Mouse (Mus musculus) induced T-regulatory cell, adult 2 months (primary cell): ENCODE measurements around the gene Csrnp3.
"Not testable (repeated sequence)": the region's sequence is repeated elsewhere in the genome, so short reads cannot be mapped to it uniquely, and the experiment has no call there.

Source experiments
- DNase-seq: peaks from one replicate; pipeline ENCODE4 v3.0.0-alpha.2; 2012; ENCODE audit warnings: low read depth

The Csrnp3 gene

GRCm38 (mm10) chr2:65845551-65845950 lies at the start of gene Csrnp3:
Gene Csrnp3, plus strand, starts transcription at chr2:65845767.
- DNase-seq = no peak

DNA sequence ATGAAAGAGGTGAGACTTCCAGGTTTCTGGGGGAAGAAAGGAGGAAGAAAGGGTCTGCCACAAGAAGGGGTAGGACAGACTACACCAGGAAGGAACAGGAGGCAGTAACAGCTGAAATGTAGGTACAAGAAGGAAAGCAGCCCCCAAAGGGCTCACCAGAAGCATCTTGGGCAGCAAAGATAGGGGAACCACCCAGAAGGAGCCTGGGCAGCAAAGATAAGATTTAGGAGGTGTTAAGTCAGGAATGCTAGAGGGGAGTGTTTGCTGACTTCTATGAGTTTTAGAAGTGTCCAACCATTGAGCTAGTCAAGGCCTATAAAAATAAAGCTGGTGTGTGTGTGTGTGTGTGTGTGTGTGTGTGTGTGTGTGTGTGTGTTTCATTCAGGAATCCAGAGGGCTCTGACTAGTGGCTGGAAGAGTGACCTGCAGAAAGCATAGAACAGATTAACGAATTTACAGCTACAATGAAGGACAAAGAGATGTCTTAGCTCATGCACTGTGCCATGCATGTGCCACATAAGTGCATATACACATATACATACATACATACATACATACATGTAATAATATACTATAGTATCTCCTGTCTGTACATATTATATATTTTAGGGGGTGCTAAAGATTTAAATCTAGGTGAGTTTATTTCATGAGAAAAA lies 44.4 kb upstream of the Csrnp3 start:
- DNase-seq = no peak

GRCm38 (mm10) chr2:65806556-65806955 lies 39.0 kb upstream of the Csrnp3 start:
- DNase-seq = no peak

GRCm38 (mm10) chr2:65811203-65811602 lies 34.4 kb upstream of the Csrnp3 start:
- not testable (repeated sequence) for DNase-seq

DNA sequence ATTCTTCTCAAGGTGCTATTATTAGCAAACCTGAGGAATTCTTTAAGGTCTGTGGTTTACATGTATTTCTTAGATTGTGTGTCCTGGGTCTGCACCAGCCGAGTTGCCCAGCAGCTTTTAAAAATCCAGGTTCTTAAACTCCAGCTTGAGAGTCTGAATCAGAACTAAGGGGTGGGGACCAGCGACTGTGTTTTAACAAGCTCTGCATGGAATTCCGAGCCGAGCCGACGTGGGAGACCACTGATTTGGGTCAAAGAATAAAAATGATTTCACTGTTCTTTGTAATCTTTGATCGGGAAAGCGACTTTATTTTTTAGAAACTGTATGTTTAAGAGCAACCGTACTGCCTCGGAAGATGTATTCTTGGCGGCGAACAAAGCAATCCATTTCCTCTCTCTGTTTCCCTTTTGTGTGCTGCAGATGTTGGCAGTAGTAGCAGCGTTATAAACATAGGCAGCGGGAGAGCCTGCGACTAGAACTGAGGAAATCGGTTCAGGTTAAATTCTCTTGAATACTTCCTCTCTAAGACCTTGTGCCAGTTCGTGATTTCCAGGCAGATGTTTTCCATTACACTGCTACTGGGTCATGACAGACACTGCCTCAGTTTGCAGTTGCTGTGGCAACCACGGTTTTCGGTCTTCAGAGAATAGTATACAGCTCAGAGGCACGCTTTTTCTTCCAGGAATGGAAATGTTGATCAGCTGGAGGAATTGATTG lies 27.3 kb upstream of the Csrnp3 start:
- DNase-seq = peak; percentile 81

DNA sequence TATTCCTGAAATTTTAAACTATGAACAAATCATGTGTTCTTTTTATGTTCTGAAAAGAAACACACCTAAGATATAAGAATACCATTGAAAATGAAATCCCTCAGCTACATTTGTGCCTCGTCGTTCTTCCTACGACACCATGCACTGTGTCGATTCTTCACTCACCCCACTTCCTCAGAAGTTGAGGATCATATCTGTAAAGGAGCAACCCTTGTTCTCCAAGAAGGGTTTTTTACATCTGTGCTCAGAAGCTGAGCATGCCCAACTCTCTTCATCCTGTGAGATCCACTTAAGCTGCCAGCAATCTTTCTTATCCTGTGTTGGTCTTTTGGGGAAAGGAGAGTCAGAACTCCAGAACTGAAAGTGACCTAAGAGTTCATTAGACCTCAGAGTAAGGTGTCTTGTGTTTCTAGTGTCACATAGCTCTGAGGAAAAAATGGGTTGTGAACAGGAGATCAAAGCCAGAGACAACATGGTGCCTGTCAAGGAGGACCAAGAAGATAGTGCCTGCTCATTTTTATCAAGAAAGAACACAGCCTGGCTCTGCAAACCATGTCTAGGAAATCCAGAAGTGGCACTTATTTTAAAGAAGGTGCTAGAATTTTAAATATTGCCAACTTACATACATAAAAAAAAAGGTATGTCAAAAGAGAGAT lies 25.3 kb upstream of the Csrnp3 start:
- DNase-seq = no peak

DNA sequence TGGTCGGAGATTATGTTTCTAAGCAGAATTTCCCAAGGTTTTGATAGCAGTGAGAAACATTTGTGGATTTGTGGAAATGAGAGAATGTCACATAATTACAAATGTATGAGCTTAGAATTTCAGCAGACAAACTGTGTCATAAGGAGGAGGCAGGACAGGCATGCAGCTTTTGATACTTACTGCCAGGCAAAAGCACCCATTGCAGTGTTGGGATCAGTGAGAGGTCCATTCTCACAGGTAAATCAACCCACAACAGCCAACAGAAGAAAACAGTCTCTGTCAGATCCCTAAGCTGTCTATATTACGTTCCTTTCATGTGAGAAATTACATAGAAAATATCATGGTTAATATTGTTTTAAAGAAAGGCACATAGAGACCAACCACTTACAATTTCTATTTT lies 19.3 kb upstream of the Csrnp3 start:
- DNase-seq = no peak

GRCm38 (mm10) chr2:65826801-65827200 lies 18.8 kb upstream of the Csrnp3 start:
- peak; percentile 39 for DNase-seq

GRCm38 (mm10) chr2:65828699-65829098 lies 16.9 kb upstream of the Csrnp3 start:
- no peak for DNase-seq

GRCm38 (mm10) chr2:65832738-65833395 lies 12.7 kb upstream of the Csrnp3 start:
- DNase-seq = no peak

DNA sequence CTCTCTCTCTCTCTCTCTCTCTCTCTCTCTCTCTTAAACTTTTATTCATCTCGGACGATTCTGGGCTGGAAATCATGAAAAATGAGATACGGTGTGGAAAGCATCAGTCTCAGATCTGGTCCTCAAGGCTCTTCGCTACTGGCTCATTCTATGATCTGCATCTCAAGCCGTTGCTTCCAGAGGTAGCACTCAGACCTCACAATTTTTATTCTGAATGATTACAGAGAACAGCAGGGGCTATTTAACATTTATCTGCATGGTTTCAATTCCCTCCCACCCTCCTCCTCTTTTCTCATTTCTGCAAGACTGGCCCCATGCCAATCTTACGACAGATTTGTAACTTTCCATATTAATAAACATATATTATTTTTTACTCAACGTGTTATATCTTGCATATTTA lies 12.1 kb upstream of the Csrnp3 start:
- no peak for DNase-seq

GRCm38 (mm10) chr2:65841606-65842005 lies 4.0 kb upstream of the Csrnp3 start:
- DNase-seq = no peak

GRCm38 (mm10) chr2:65842356-65842755 lies 3.2 kb upstream of the Csrnp3 start:
- DNase-seq = no peak

DNA sequence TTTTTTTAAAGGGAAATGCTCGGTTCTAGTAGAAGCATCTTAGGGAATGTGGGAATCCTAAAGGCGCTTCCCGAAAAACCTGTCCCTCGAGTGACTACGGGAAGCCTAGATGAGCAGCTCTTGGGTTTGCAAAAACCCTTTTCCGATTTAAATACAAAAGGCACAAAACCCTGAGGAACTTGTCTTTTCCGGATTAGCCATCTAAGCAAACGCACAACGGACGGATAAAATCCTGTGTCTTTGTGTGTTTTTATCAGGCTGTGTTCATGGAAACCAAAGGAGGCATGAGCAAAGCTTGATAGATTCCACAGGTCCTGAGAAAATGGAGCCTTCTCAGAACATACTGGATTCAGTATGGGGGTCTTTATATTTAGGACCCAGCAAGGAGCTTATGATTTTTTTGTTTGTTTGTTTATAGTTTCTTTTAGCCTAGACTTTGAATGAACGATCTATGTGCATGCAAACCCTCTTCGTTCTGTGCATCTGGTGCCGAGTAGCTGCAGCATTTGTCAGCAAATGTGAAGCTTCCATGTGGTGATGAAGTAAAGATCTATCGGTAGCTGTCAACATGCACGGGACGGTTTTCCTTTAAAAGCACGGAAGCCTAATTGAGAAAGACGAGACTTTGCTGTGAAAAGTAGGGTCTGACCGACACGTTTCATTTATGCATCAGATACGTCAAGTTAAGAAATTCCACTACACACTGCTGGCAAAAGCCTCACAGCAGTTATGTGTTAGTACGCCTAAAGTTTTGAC lies 611 bp downstream of the Csrnp3 start:
- DNase-seq = no peak

DNA sequence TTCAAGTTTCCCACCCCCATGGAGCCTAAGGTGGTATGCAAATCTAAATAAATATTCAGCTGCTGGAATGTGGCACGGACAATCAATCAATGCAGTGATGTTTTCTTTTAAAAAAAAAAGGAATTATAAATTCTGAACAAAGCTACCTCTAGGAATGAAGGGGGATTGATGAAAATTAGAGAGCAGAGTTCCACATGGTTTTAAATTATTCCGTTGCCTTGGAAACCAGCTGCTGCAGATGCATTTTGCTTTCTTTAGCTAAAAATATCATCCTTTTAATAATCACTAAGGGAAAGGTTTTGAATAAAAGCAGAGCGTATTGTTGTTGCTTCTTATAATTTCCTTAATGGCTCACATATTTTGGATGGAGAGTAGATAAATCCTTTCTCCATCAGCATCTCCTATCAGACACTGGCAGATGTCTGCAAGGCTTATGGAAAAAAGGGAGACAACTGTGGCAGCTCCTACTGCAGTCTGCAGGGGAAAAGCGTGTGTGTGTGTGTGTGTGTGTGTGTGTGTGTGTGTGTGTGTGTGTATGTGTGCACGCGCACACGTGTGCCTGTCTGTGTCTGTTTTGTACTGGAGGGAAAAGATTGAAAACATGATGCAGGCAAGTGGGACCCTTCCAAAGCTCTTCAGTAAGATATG lies 2.0 kb downstream of the Csrnp3 start:
- no peak for DNase-seq

DNA sequence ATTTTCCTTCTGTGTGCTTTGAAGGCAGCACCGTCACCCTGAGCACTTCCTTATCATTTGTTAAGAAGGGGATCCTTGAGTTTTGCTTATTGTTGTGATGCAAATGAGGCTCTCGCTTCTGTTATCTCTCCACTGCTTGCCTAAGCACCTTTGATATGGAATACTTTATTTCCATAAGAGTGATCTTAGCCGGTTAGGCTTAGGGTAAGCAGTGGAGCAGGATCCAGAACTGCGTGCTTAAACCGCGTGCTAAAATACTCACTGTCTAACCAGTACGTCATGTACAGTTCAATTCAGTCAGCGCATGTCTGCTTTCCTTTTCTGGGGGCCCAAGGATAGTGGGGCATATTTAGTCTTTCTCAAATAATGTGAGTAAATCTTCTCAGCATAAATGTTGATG lies 3.1 kb downstream of the Csrnp3 start:
- DNase-seq = no peak

- DNase-seq = not testable (repeated sequence)
Measured at GRCm38 (mm10) chr2:65850282-65850681, 4.7 kb downstream of the Csrnp3 start.

- DNase-seq = no peak
Measured at GRCm38 (mm10) chr2:65856791-65857190, 11.2 kb downstream of the Csrnp3 start.

DNA sequence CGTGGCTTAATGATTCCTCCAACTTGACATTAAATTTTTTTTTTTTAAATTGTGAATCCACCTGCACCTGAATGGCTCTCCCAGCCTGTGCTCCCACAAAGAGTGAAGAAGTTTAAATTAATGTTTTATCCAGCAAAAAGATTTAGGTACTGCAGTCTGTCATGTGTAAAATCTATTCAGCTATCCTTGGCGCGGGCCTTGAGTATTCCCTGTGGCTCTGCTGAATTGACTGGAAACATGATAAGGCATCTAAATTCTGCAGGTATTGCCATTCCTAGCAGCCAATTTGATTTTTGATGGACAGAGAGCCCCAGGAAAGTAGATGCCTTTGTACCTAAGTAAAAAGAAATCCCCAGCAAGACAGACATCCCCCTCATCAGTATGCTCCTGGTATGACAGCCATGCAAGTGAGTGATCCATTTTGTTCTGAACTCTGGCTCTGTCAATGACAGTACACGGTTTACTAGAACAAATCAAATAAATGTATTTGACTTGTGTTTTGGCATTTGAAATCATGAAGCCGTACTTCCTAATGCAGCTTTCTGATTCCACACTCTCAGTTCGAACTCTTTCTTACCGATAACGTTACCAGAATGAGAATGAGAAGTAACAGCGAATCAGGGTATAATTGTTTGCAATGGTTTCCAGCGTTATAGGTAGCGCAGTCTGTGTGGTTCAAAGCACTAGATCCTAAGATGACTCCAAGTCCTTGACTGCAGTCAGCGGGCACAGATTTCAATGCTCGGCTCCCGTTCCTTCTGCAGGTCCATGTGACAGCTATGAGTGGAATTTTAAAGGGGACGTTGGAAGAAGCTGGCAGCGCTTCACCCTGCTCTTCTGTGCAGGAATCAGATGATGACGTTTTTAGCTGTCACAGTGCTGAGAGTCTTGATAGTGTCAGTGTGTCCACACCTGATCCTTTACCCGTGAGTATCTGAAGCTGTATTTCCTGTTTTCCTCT lies 14.5 kb downstream of the Csrnp3 start:
- no peak for DNase-seq

DNA sequence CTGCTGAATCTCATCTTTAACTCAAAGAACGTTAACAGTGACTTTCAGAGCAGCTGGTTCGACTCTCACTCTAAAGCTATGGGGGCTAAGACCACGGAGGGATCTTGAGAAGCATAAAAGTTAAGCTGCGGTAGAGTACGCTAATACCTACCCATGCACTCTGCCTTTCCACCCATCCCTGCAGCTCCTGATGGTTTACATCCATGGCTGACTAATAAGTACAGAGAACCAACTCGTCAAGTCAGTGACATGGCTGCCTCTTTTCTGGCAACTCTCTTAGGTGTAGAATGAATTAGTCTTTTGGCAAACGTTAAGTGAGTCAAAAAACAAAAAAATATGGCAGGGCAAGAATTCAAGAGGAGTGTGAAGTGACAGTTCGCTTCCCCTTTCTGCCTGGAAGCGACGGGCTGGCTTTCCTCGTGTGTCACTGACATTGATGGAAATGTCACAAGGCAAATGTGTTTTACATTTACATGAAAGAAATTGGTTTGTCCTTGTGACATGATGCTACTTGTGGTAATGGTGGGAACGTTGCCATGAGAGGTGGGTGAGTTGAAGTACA lies 19.3 kb downstream of the Csrnp3 start:
- DNase-seq = no peak
